Mouse (Mus musculus): Measurements from ENCODE around the gene Cdh24.

GRCm38 (mm10) chr14:54640121-54640520 is 1.0 kb downstream of the Cdh24 start:
- no peak for TF ChIP-seq CTCF (IDR thresholded peaks at IDR 0.05; ENCODE audit: insufficient read depth, low read depth, low read length)
- TF ChIP-seq POLR2A (IDR thresholded peaks at IDR 0.05; ENCODE audit: insufficient read depth, low read depth, low read length) = no peak

Data from olfactory bulb, adult 2 months (tissue).